Mouse (Mus musculus) heart, embryonic 10.5 days (tissue): ENCODE measurements around the gene Slc16a11. TPM values are rescaled to one million over a fixed set of nuclear protein-coding genes. Genes with fewer than 3 reads are reported as not detected.

Experiments used
- DNase-seq: peaks from one replicate; pipeline ENCODE4 v3.0.0-alpha.2; 2017; ENCODE audit warnings: low spot score
- H3K27ac ChIP-seq: fragments of 300-500 bp; sonication (generic); 2 replicates; pipeline ENCODE4 v1.5.1; 2016; ENCODE audit warnings: mild to moderate bottlenecking
- H3K27me3 ChIP-seq: fragments of 300-500 bp; sonication (generic); 2 replicates; pipeline ENCODE4 v1.6.1; 2016; ENCODE audit warnings: mild to moderate bottlenecking; ENCODE audit not compliant: poor library complexity, insufficient read depth, severe bottlenecking
- H3K36me3 ChIP-seq: fragments of 300-500 bp; sonication (generic); 2 replicates; pipeline ENCODE4 v1.6.1; 2016; ENCODE audit warnings: mild to moderate bottlenecking, moderate library complexity
- H3K4me1 ChIP-seq: fragments of 300-500 bp; sonication (generic); 2 replicates; pipeline ENCODE4 v1.6.1; 2016; ENCODE audit warnings: mild to moderate bottlenecking
- H3K4me3 ChIP-seq: fragments of 300-500 bp; sonication (generic); 2 replicates; pipeline ENCODE4 v1.5.1; 2016; ENCODE audit warnings: mild to moderate bottlenecking, moderate library complexity
- H3K9me3 ChIP-seq: fragments of 300-500 bp; sonication (generic); 2 replicates; pipeline ENCODE4 v1.6.1; 2016; ENCODE audit warnings: mild to moderate bottlenecking, moderate library complexity
- WGBS: fragments of 180-500 bp; shearing (Covaris S2); methylation state at CpG from one replicate; pipeline ENCODE4 v1.1.7; 2016; 5-methylcytosine and 5-hydroxymethylcytosine counted together
- microRNA counts: library from miRNA; unstranded; fragments of <30 nt; microRNA quantifications from one replicate; lab custom pipeline; 2017
- microRNA-seq: library from miRNA; unstranded; fragments of <30 nt; microRNA quantifications from one replicate; pipeline ENCODE4, GENCODE M21; 2017
- polyA plus RNA-seq: library from polyadenylated mRNA; unstranded; fragments of >200 nt; fragmentation: Nextera tagmentation; extraction: Ambion mirVana; gene quantifications from 2 replicates; pipeline ENCODE4 v1.2.1, GENCODE M21; 2016

Gene Slc16a11
- polyA plus RNA-seq, 1 experiment from 2014 or later = 2.4 TPM

DNA sequence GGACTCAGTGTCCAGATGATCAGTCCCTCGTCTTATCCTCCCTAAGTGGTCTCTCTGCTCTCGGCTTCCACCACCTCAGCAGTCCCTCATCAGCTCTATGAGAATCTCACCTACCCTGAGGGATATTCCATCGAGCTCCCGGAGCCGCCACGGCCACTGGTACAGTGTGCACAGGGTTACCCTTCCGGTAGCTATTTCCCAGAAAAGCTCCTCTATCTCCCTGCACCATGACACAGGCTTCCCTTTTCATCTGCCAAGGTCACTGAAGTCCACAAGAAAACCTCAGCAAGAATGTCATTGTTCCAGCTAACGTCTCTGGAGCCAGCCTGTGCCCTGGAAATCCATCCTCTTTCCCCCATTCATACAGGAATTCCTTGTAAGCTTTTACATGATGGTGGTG is 39.3 kb downstream of the Slc16a11 start:
- Histone ChIP-seq H3K27ac (no peak overlapping the region), H3K27me3 (peaks cover 69% of the 10 kb centered on the region)
- 63% methylated on average over 8 of the region's 8 CpGs for WGBS

DNA sequence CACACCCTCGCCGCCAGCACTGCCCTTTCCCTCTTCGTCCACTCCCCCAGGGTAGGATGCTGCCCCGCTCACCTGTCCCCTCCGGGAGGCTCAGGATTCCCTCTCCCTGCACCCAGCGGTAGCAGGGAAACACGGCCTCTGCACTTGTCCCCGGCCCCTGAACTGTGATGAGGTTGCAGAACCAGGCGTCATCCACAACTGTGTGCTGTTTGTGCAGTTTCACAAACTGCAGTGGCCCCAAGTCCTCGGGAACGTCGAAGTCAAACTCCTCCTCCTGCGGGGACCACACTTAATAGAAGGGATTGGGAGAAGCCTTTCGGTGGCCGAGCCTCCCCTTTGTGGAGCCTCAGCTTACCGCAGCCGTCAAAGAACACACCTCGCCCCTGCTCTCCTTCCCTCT is 41.8 kb downstream of the Slc16a11 start:
- Histone ChIP-seq H3K27ac (no peak overlapping the region), H3K9me3 (no peaks in the 10 kb centered on the region), H3K4me1 (peaks cover 14% of the 10 kb centered on the region), H3K27me3 (peaks cover 65% of the 10 kb centered on the region), H3K4me3 (peak overlapping the region; percentile 56), H3K36me3 (no peaks in the 10 kb centered on the region)
- DNase-seq = no peak
- 10% methylated on average over 18 of the region's 18 CpGs for WGBS

More for the DNA sequence above, 39.3 kb downstream of the Slc16a11 start:
- Histone ChIP-seq H3K36me3 (no peaks in the 10 kb centered on the region), H3K4me3 (no peak overlapping the region), H3K4me1 (peaks cover 14% of the 10 kb centered on the region), H3K9me3 (no peaks in the 10 kb centered on the region)
- no peak for DNase-seq

- peaks cover 63% of the 10 kb centered on the region for H3K27me3 ChIP-seq
- no peaks in the 10 kb centered on the region for H3K9me3 ChIP-seq
- peak within 1 kb of the TSS; percentile 56 for H3K4me3 ChIP-seq
- peak within 1 kb of the TSS; percentile 53 for H3K27ac ChIP-seq
- DNase-seq = peak; percentile 79
- peaks cover 14% of the 10 kb centered on the region for H3K4me1 ChIP-seq
- H3K36me3 ChIP-seq = no peaks in the 10 kb centered on the region
- WGBS = 1% methylated on average over 25 of the region's 25 CpGs
Observed at GRCm38 (mm10) chr11:70254931-70255531, 42.5 kb downstream of the Slc16a11 start, which contains the start of gene Alox12. TSS of gene Alox12 (minus strand) at chr11:70255353.

- no peak for DNase-seq
- H3K27ac ChIP-seq = no peak overlapping the region
- 91% methylated on average over 4 of the region's 4 CpGs for WGBS
- H3K4me3 ChIP-seq = no peak overlapping the region
- peaks cover 14% of the 10 kb centered on the region for H3K4me1 ChIP-seq
- H3K9me3 ChIP-seq = no peaks in the 10 kb centered on the region
- peaks cover 24% of the 10 kb centered on the region for H3K27me3 ChIP-seq
- no peaks in the 10 kb centered on the region for H3K36me3 ChIP-seq
Observed at GRCm38 (mm10) chr11:70259035-70259434, 46.5 kb downstream of the Slc16a11 start.

GRCm38 (mm10) chr11:70265252-70265651 is 52.7 kb downstream of the Slc16a11 start:
- no peak overlapping the region for H3K27ac ChIP-seq
- 48% methylated on average over 3 of the region's 3 CpGs for WGBS
- H3K36me3 ChIP-seq = no peaks in the 10 kb centered on the region
- no peak for DNase-seq
- no peak overlapping the region for H3K4me3 ChIP-seq
- no peaks in the 10 kb centered on the region for H3K27me3 ChIP-seq
- peaks cover 9% of the 10 kb centered on the region; the same call in 1 of the 2 replicates for H3K4me1 ChIP-seq
- H3K9me3 ChIP-seq = no peaks in the 10 kb centered on the region

DNA sequence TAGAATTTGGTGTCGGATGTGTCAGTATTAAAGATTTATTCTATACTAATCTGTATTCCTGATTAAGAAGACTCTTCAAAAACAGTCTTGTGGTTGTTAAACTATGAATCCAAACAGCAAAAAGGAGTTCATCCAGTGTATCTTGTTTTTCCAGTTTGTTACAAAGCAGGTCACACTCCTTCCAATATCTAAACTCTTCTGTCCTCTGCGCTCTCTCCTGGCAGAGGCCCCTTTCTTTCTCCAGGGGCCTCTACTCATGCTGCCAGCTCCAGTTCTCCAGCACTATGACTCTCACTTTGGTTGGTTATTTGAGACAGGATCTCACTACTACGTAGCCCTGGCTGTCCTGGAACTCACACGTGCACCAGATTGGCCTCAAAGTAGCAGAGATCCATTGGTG is 53.3 kb downstream of the Slc16a11 start:
- no peak overlapping the region for H3K27ac ChIP-seq
- H3K4me1 ChIP-seq = peaks cover 9% of the 10 kb centered on the region; the same call in 1 of the 2 replicates
- no peaks in the 10 kb centered on the region for H3K9me3 ChIP-seq
- DNase-seq = no peak
- no peak overlapping the region for H3K4me3 ChIP-seq
- H3K36me3 ChIP-seq = no peaks in the 10 kb centered on the region
- WGBS = 77% methylated on average over 4 of the region's 4 CpGs
- no peaks in the 10 kb centered on the region for H3K27me3 ChIP-seq

MicroRNA genes within 50 kb of the gene (microRNA counts, 519-probe panel; counts per million panel counts)
- microRNA mmu-miR-195 (lab: Ali Mortazavi, UCI) (not detected), microRNA mmu-miR-497 (lab: Ali Mortazavi, UCI) (not detected)

Small RNAs within 50 kb of the gene (microRNA-seq; reads per million reads assigned to microRNA genes)
- 375 reads per million, percentile 67 among the genes with 10 or more reads in this experiment for gene Mir195a
- gene Mir497 = not detected
- not detected for gene Mir497b

Other genes with a start within 250 kb of the Slc16a11 start
- gene Cldn7, start 248.0 kb upstream of the Slc16a11 start, polyA plus RNA-seq = 4.7 and 22.3 TPM in 2 replicates
- 20.5 and 23.8 TPM in 2 replicates for gene Ctdnep1, start 231.6 kb upstream of the Slc16a11 start, polyA plus RNA-seq
- gene Elp5, start 230.2 kb upstream of the Slc16a11 start, polyA plus RNA-seq = 135 and 147 TPM in 2 replicates
- gene Gabarap, start 221.6 kb upstream of the Slc16a11 start, polyA plus RNA-seq = 365 and 379 TPM in 2 replicates
- gene Phf23, start 217.0 kb upstream of the Slc16a11 start, polyA plus RNA-seq = 51.8 and 73.3 TPM in 2 replicates
- gene Dvl2, start 212.2 kb upstream of the Slc16a11 start, polyA plus RNA-seq = 29.5 and 40.3 TPM in 2 replicates
- 79.1 and 102 TPM in 2 replicates for gene Acadvl, start 197.3 kb upstream of the Slc16a11 start, polyA plus RNA-seq
- gene Dlg4, start 195.8 kb upstream of the Slc16a11 start, polyA plus RNA-seq = 5.7 and 9.3 TPM in 2 replicates
- 0.23 and 0.93 TPM in 2 replicates for gene Asgr1, start 158.7 kb upstream of the Slc16a11 start, polyA plus RNA-seq
- 0.17 and 1.1 TPM in 2 replicates for gene Asgr2, start 120.1 kb upstream of the Slc16a11 start, polyA plus RNA-seq
- 0.28 and 0.59 TPM in 2 replicates for gene Mgl2, start 82.4 kb upstream of the Slc16a11 start, polyA plus RNA-seq
- gene Clec10a, start 56.6 kb upstream of the Slc16a11 start, polyA plus RNA-seq = 0.31 TPM in 1 of 2 replicates, not detected in the other
- 10.0 and 10.4 TPM in 2 replicates for gene Slc16a13, start 8.3 kb downstream of the Slc16a11 start, polyA plus RNA-seq
- gene Bcl6b, start 17.0 kb downstream of the Slc16a11 start, polyA plus RNA-seq = 10.7 and 15.0 TPM in 2 replicates
- 142 and 153 TPM in 2 replicates for gene 0610010K14Rik, start 25.2 kb downstream of the Slc16a11 start, polyA plus RNA-seq
- 6.5 and 8.7 TPM in 2 replicates for gene Gm21988, start 27.1 kb downstream of the Slc16a11 start, polyA plus RNA-seq
- gene Rnasek, start 27.1 kb downstream of the Slc16a11 start, polyA plus RNA-seq = 126 and 165 TPM in 2 replicates
- gene Alox12, start 42.6 kb downstream of the Slc16a11 start, polyA plus RNA-seq = 3.9 and 5.0 TPM in 2 replicates
- not detected in 2 replicates for gene Alox12e, start 109.9 kb downstream of the Slc16a11 start, polyA plus RNA-seq
- gene Alox15, start 139.3 kb downstream of the Slc16a11 start, polyA plus RNA-seq = 0.13 and 0.14 TPM in 2 replicates
- 37.9 and 42.9 TPM in 2 replicates for gene Pelp1, start 197.3 kb downstream of the Slc16a11 start, polyA plus RNA-seq
- 11.5 and 19.3 TPM in 2 replicates for gene Arrb2, start 219.9 kb downstream of the Slc16a11 start, polyA plus RNA-seq
- gene Med11, start 239.2 kb downstream of the Slc16a11 start, polyA plus RNA-seq = 31.0 and 37.5 TPM in 2 replicates
- 0.73 and 1.2 TPM in 2 replicates for gene Zmynd15, start 246.7 kb downstream of the Slc16a11 start, polyA plus RNA-seq
- gene Cxcl16, start 247.2 kb downstream of the Slc16a11 start, polyA plus RNA-seq = 3.7 and 6.0 TPM in 2 replicates